Mouse (Mus musculus) CH12.LX (cell line): ENCODE data around the gene Erh. TPM values are rescaled to one million over a fixed set of nuclear protein-coding genes. Genes with fewer than 3 reads are reported as not detected.

Source experiments
- DNase-seq: peaks from one replicate; pipeline ENCODE4 v3.0.0-alpha.2; 2013; ENCODE audit errors: extremely low read depth
- H3K27ac ChIP-seq: 2 replicates; pipeline ENCODE4 v1.5.1; 2012; ENCODE audit warnings: low read depth, mild to moderate bottlenecking, control low read depth, moderate library complexity; ENCODE audit not compliant: insufficient read depth
- H3K27me3 ChIP-seq: replicated peaks from 2 replicates; pipeline ENCODE3; 2012; ENCODE audit warnings: inconsistent platforms
- H3K36me3 ChIP-seq, 2 experiments: replicated peaks in 1 of 2; 2 replicates each; pipeline versions ENCODE3 to v1.6.1; 2012; ENCODE audit warnings: inconsistent platforms in 1 of 2, low read length in 1 of 2, mild to moderate bottlenecking in 1 of 2, mixed read lengths in 1 of 2, moderate library complexity in 1 of 2; ENCODE audit not compliant: control insufficient read depth in 1 of 2, insufficient read depth in 1 of 2
- H3K4me1 ChIP-seq, 2 experiments: 2 replicates each; pipeline ENCODE4 v1.6.1; 2012; ENCODE audit warnings: inconsistent platforms in 1 of 2, moderate library complexity in 1 of 2; ENCODE audit not compliant: insufficient read depth in 2 of 2, control insufficient read depth in 1 of 2
- H3K4me2 ChIP-seq: 2 replicates; pipeline ENCODE4 v1.6.1; 2012; ENCODE audit warnings: low read depth, mild to moderate bottlenecking, control low read depth; ENCODE audit not compliant: poor library complexity, insufficient read depth, severe bottlenecking
- H3K4me3 ChIP-seq, 3 experiments: fragments of 150-350 bp in 1 of 3; sonication (generic) in 1 of 3; replicated peaks in 1 of 3; 2 replicates each; pipeline versions ENCODE3 to v1.5.1; 2011 to 2012; ENCODE audit warnings: low read depth in 2 of 3, low read length in 2 of 3, mild to moderate bottlenecking in 2 of 3, moderate library complexity in 2 of 3, control low read depth in 1 of 3, improper control_type of control experiment in 1 of 3, inconsistent platforms in 1 of 3, mixed read lengths in 1 of 3; ENCODE audit not compliant: poor library complexity in 1 of 3
- H3K79me2 ChIP-seq: replicated peaks from 2 replicates; pipeline ENCODE4 v1.6.1; 2012; ENCODE audit warnings: mild to moderate bottlenecking, moderate library complexity; ENCODE audit not compliant: control insufficient read depth, poor library complexity, insufficient read depth, severe bottlenecking; ENCODE audit errors: extremely low read depth
- H3K9ac ChIP-seq: 2 replicates; pipeline ENCODE4 v1.6.1; 2012; ENCODE audit warnings: low read depth, mild to moderate bottlenecking, control low read depth, moderate library complexity; ENCODE audit not compliant: insufficient read depth
- H3K9me3 ChIP-seq: replicated peaks from 2 replicates; pipeline ENCODE3; 2012; ENCODE audit warnings: low read length, inconsistent platforms, mixed read lengths
- BHLHE40 ChIP-seq: IDR thresholded peaks from 2 replicates; pipeline ENCODE4 v1.6.1; 2011; ENCODE audit warnings: mild to moderate bottlenecking, low read depth, low read length, improper control_type of control experiment
- CHD2 ChIP-seq: IDR thresholded peaks from 2 replicates; pipeline ENCODE4 v1.6.1; 2011; ENCODE audit warnings: low read length, improper control_type of control experiment
- ELF1 ChIP-seq: IDR thresholded peaks from 2 replicates; pipeline ENCODE4 v1.6.1; 2014; ENCODE audit warnings: low read depth, mild to moderate bottlenecking, inconsistent platforms, low read length, improper control_type of control experiment
- EP300 ChIP-seq: IDR thresholded peaks from 2 replicates; pipeline ENCODE4 v1.6.1; 2011; ENCODE audit warnings: low read length, improper control_type of control experiment
- HCFC1 ChIP-seq: IDR thresholded peaks from 2 replicates; pipeline ENCODE4 v1.6.1; 2012; ENCODE audit warnings: low read depth, mild to moderate bottlenecking, inconsistent platforms, low read length, improper control_type of control experiment
- IRF4 ChIP-seq: IDR thresholded peaks from 2 replicates; pipeline ENCODE4 v1.6.1; 2014; ENCODE audit warnings: low read depth, mild to moderate bottlenecking, inconsistent platforms, low read length, improper control_type of control experiment
- JUN ChIP-seq: IDR thresholded peaks from 2 replicates; pipeline ENCODE4 v1.6.1; 2011; ENCODE audit warnings: low read depth, mild to moderate bottlenecking, low read length, improper control_type of control experiment, moderate library complexity; ENCODE audit not compliant: insufficient read depth
- JUND ChIP-seq: conservative IDR thresholded peaks from 2 replicates; pipeline ENCODE4 v1.6.1; 2011; ENCODE audit warnings: low read depth, low read length, improper control_type of control experiment
- KAT2A ChIP-seq: IDR thresholded peaks from 2 replicates; pipeline ENCODE4 v1.6.1; 2012; ENCODE audit warnings: low read length, improper control_type of control experiment, inconsistent platforms; ENCODE audit not compliant: insufficient replicate concordance
- MAFK ChIP-seq: IDR thresholded peaks from 2 replicates; pipeline ENCODE4 v1.6.1; 2011; ENCODE audit warnings: low read length, improper control_type of control experiment; ENCODE audit not compliant: insufficient replicate concordance
- MAX ChIP-seq: IDR thresholded peaks from 2 replicates; pipeline ENCODE4 v1.6.1; 2011; ENCODE audit warnings: low read length, improper control_type of control experiment
- MAZ ChIP-seq: IDR thresholded peaks from 2 replicates; pipeline ENCODE4 v1.6.1; 2012; ENCODE audit warnings: low read depth, mild to moderate bottlenecking, inconsistent platforms, low read length, improper control_type of control experiment, moderate library complexity
- MEF2A ChIP-seq: IDR thresholded peaks from 2 replicates; pipeline ENCODE4 v1.6.1; 2014; ENCODE audit warnings: low read depth, mild to moderate bottlenecking, inconsistent platforms, low read length, improper control_type of control experiment, borderline replicate concordance
- MYC ChIP-seq: IDR thresholded peaks from 2 replicates; pipeline ENCODE4 v1.6.1; 2011; ENCODE audit warnings: low read depth, mild to moderate bottlenecking, improper control_type of control experiment, low read length
- POLR2A ChIP-seq: IDR thresholded peaks from 2 replicates; pipeline ENCODE4 v1.6.1; 2011; ENCODE audit warnings: low read depth, mild to moderate bottlenecking, improper control_type of control experiment, low read length
- POLR2AphosphoS2 ChIP-seq: IDR thresholded peaks from 2 replicates; pipeline ENCODE4 v1.6.1; 2011; ENCODE audit warnings: low read depth, low read length, improper control_type of control experiment
- RCOR1 ChIP-seq: conservative IDR thresholded peaks from 2 replicates; pipeline ENCODE4 v1.6.1; 2012; ENCODE audit warnings: low read depth, mild to moderate bottlenecking, inconsistent platforms, low read length, improper control_type of control experiment
- SIN3A ChIP-seq: IDR thresholded peaks from 2 replicates; pipeline ENCODE4 v1.6.1; 2012; ENCODE audit warnings: low read length, improper control_type of control experiment, inconsistent platforms
- SMC3 ChIP-seq: IDR thresholded peaks from 2 replicates; pipeline ENCODE4 v1.6.1; 2011; ENCODE audit warnings: low read depth, low read length, improper control_type of control experiment
- USF1 ChIP-seq: IDR thresholded peaks from 2 replicates; pipeline ENCODE4 v1.6.1; 2014; ENCODE audit warnings: low read depth, mild to moderate bottlenecking, inconsistent platforms, low read length, improper control_type of control experiment
- USF2 ChIP-seq: conservative IDR thresholded peaks from 2 replicates; pipeline ENCODE4 v1.6.1; 2011; ENCODE audit warnings: low read depth, low read length, improper control_type of control experiment
- ZKSCAN1 ChIP-seq: IDR thresholded peaks from 2 replicates; pipeline ENCODE4 v1.6.1; 2012; ENCODE audit warnings: low read depth, inconsistent platforms, low read length, improper control_type of control experiment, borderline replicate concordance
- ZMIZ1 ChIP-seq: IDR thresholded peaks from 2 replicates; pipeline ENCODE4 v1.6.1; 2012; ENCODE audit warnings: low read depth, mild to moderate bottlenecking, inconsistent platforms, low read length, improper control_type of control experiment
- dilution Hi-C: fragments of 300-500 bp; cut with MboI; formaldehyde crosslinking; loops from 2 replicates; pipeline ENCODE4 v1.14.3; 2020; ENCODE audit warnings: low sequenced_read_pairs; ENCODE audit not compliant: extremely low pct_unique_long_range_greater_than_20kb, extremely low pct_ligation_motif_present
- in situ Hi-C: fragments of 300-500 bp; cut with MboI; formaldehyde crosslinking; loops from 3 replicates; pipeline ENCODE4 v1.14.3; 2019; ENCODE audit warnings: low sequenced_read_pairs, low pct_ligation_motif_present, low pct_unique_long_range_greater_than_20kb, mixed read lengths
- polyA plus RNA-seq: library from polyadenylated mRNA; unstranded; fragments of >175 nt; gene quantifications from 2 replicates; pipeline ENCODE4 v1.2.1, GENCODE M21; 2012; ENCODE audit warnings: low read depth; ENCODE audit not compliant: insufficient read length
- total RNA-seq, 2 experiments: library from RNA; depleted of rRNA; stranded (reverse); fragments of 300-350 nt in 1 of 2; fragments of >200 nt in 1 of 2; gene quantifications; 2 replicates each; pipeline ENCODE4 v1.2.3; 2012 to 2014

Gene Erh
- total and polyA plus RNA-seq, 3 experiments: 227 to 315 (median 229) TPM

- H3K9ac ChIP-seq: no peak overlapping the region
- DNase-seq: peak; percentile 14
- no peaks in the 10 kb centered on the region for H3K4me1 ChIP-seq
- H3K9me3 ChIP-seq: no peaks in the 10 kb centered on the region
- no peak overlapping the region for H3K4me2 ChIP-seq
- H3K4me3 ChIP-seq: no peak overlapping the region
- H3K79me2 ChIP-seq: no peaks in the 10 kb centered on the region
- H3K27me3 ChIP-seq: no peaks in the 10 kb centered on the region
- H3K36me3 ChIP-seq: peaks cover 34 to 75% of the 10 kb centered on the region in 2 experiments
- H3K27ac ChIP-seq: no peak overlapping the region
- dilution Hi-C loops (no loop called here), in situ Hi-C loops (no loop called here)
- TF ChIP-seq MAZ: no peak
- no peak for TF ChIP-seq MYC
- no peak for TF ChIP-seq JUND
- TF ChIP-seq SIN3A: no peak
- TF ChIP-seq KAT2A: no peak
- peak; percentile 19; the same call in 1 of the 2 replicates for TF ChIP-seq POLR2A
- TF ChIP-seq CHD2: no peak
- TF ChIP-seq HCFC1: no peak
- peak; percentile 61; the same call in 1 of the 2 replicates for TF ChIP-seq POLR2AphosphoS2
- no peak for TF ChIP-seq ELF1
Measured at GRCm38 (mm10) chr12:80631790-80632189, 12.4 kb downstream of the Erh start.

- Histone ChIP-seq H3K4me2 (no peak overlapping the region), H3K4me3 (no peak overlapping the region), H3K79me2 (no peaks in the 10 kb centered on the region), H3K36me3 (no peaks in the 10 kb centered on the region), H3K9me3 (no peaks in the 10 kb centered on the region), H3K9ac (no peak overlapping the region), H3K4me1 (peaks cover 0 to 4% of the 10 kb centered on the region in 2 experiments; a peak in 1 of 4 replicates), H3K27me3 (no peaks in the 10 kb centered on the region), H3K27ac (no peak overlapping the region)
- dilution Hi-C loops: no loop called here
- no peak for DNase-seq
- in situ Hi-C loops: no loop called here
- TF ChIP-seq EP300 (no peak), USF2 (no peak), KAT2A (no peak), JUND (no peak), MAFK (no peak), ZMIZ1 (no peak), ELF1 (no peak), BHLHE40 (no peak), SMC3 (no peak), IRF4 (no peak), JUN (no peak), RCOR1 (no peak), USF1 (no peak), MAX (no peak), SIN3A (no peak), POLR2A (no peak), MEF2A (no peak), ZKSCAN1 (no peak)
Measured at GRCm38 (mm10) chr12:80620501-80620900, 23.6 kb downstream of the Erh start.
